Mouse (Mus musculus) embryonic facial prominence, embryonic 10.5 days (tissue): ENCODE measurements around the gene 2010111I01Rik. TPM values are rescaled to one million over a fixed set of nuclear protein-coding genes. Genes with fewer than 3 reads are reported as not detected.

ENCODE experiments used
- DNase-seq: peaks from one replicate; pipeline ENCODE4 v3.0.0-alpha.2; 2017; ENCODE audit warnings: low spot score
- H3K27ac ChIP-seq: fragments of 300-500 bp; sonication (generic); replicated peaks from 2 replicates; pipeline ENCODE4 v1.5.1; 2016; ENCODE audit warnings: mild to moderate bottlenecking
- H3K27me3 ChIP-seq: fragments of 300-500 bp; sonication (generic); replicated peaks from 2 replicates; pipeline ENCODE4 v1.6.1; 2016; ENCODE audit warnings: low read depth, mild to moderate bottlenecking; ENCODE audit not compliant: poor library complexity, severe bottlenecking
- H3K36me3 ChIP-seq: fragments of 300-500 bp; sonication (generic); replicated peaks from 2 replicates; pipeline ENCODE4 v1.6.1; 2016; ENCODE audit warnings: mild to moderate bottlenecking, moderate library complexity
- H3K4me1 ChIP-seq: fragments of 300-500 bp; sonication (generic); 2 replicates; pipeline ENCODE4 v1.6.1; 2016
- H3K4me3 ChIP-seq: fragments of 300-500 bp; sonication (generic); 2 replicates; pipeline ENCODE4 v1.5.1; 2016; ENCODE audit warnings: mild to moderate bottlenecking, moderate library complexity
- H3K9me3 ChIP-seq: fragments of 300-500 bp; sonication (generic); 2 replicates; pipeline ENCODE4 v1.6.1; 2016; ENCODE audit warnings: mild to moderate bottlenecking
- WGBS: fragments of 180-500 bp; shearing (Covaris S2); methylation state at CpG from one replicate; pipeline ENCODE4 v1.1.7; 2016; 5-methylcytosine and 5-hydroxymethylcytosine counted together
- polyA plus RNA-seq: library from polyadenylated mRNA; unstranded; fragments of >200 nt; fragmentation: Nextera tagmentation; extraction: Ambion mirVana; gene quantifications from 2 replicates; pipeline ENCODE4 v1.2.1, GENCODE M21; 2016

The 2010111I01Rik gene
- polyA plus RNA-seq, 1 experiment from 2014 or later: 88.8 TPM

- 37% methylated on average over 11 of the region's 11 CpGs for WGBS
- Histone ChIP-seq H3K27ac (peak overlapping the region; percentile 93), H3K9me3 (no peaks in the 10 kb centered on the region; the same call in 1 of the 2 replicates), H3K36me3 (no peaks in the 10 kb centered on the region), H3K4me1 (peaks cover 48% of the 10 kb centered on the region), H3K27me3 (no peaks in the 10 kb centered on the region), H3K4me3 (peak overlapping the region; percentile 32; the same call in 1 of the 2 replicates)
- peak; percentile 69 for DNase-seq
Observed at GRCm38 (mm10) chr13:63170282-63171073, 205.8 kb downstream of the 2010111I01Rik start.

DNA sequence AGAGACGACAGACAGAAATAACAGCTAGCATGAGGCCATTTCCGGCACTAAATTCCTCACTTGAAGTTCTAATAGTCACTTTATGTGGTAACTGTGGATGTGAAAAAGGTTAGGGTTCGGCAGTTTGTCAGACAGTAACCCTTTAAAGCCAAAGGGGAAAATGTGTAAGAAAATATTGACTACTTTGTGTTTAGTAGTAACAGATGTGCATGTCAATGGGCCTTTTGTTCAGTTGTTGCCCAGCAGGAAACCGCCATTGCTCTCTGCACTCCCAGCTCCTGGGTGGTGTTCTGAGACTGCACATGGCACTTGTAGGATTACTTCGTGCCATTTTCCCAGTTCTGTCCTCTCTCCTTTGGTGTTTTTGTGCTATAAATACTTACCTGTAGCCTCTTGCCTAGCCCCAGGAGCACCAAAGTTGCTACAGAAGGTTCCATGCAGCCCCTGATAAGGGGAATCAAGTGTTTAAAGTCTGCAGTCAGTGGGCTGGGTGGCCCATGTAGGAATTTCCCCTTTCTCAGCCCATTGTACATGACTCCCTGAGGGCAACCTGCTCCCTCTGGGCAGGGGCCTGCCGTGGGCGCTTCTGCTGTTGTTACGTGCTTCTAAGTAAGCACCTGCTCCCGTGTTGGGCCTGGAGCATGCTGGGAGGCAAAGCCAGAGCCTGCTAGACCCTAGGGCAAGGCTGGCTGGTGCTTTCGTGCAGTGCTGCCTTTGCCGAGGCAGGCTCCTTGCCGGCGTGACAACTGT is 206.8 kb downstream of the 2010111I01Rik start:
- peak overlapping the region; percentile 93 for H3K27ac ChIP-seq
- no peaks in the 10 kb centered on the region for H3K9me3 ChIP-seq
- H3K36me3 ChIP-seq: no peaks in the 10 kb centered on the region
- no peaks in the 10 kb centered on the region for H3K27me3 ChIP-seq
- peak overlapping the region; percentile 37; the same call in 1 of the 2 replicates for H3K4me3 ChIP-seq
- 15% methylated on average over 13 of the region's 13 CpGs for WGBS
- peaks cover 50% of the 10 kb centered on the region for H3K4me1 ChIP-seq
- DNase-seq: peak; percentile 66

- H3K4me1 ChIP-seq: peaks cover 50% of the 10 kb centered on the region
- H3K4me3 ChIP-seq: peak overlapping the region; percentile 37; the same call in 1 of the 2 replicates
- H3K27me3 ChIP-seq: no peaks in the 10 kb centered on the region
- no peaks in the 10 kb centered on the region for H3K36me3 ChIP-seq
- H3K27ac ChIP-seq: peak overlapping the region; percentile 93
- no peaks in the 10 kb centered on the region for H3K9me3 ChIP-seq
- 75% methylated on average over 3 of the region's 3 CpGs for WGBS
- DNase-seq: no peak
Observed at GRCm38 (mm10) chr13:63172097-63172445, 207.4 kb downstream of the 2010111I01Rik start.

- no peaks in the 10 kb centered on the region for H3K36me3 ChIP-seq
- H3K27me3 ChIP-seq: no peaks in the 10 kb centered on the region
- 73% methylated on average over 6 of the region's 6 CpGs for WGBS
- no peak for DNase-seq
- H3K9me3 ChIP-seq: no peaks in the 10 kb centered on the region
- H3K4me1 ChIP-seq: peaks cover 50% of the 10 kb centered on the region
- H3K4me3 ChIP-seq: no peak overlapping the region
- 0 out of 2 replicates have a peak overlapping the region, but pooled peaks have one; percentile 44 for H3K27ac ChIP-seq
Observed at GRCm38 (mm10) chr13:63174252-63175020, 209.7 kb downstream of the 2010111I01Rik start.

GRCm38 (mm10) chr13:63176131-63176530 is 211.4 kb downstream of the 2010111I01Rik start:
- DNase-seq: no peak
- H3K27me3 ChIP-seq: no peaks in the 10 kb centered on the region
- H3K4me3 ChIP-seq: no peak overlapping the region
- H3K9me3 ChIP-seq: no peaks in the 10 kb centered on the region
- no peaks in the 10 kb centered on the region for H3K36me3 ChIP-seq
- peak overlapping the region; percentile 1; the same call in 1 of the 2 replicates for H3K27ac ChIP-seq
- H3K4me1 ChIP-seq: peaks cover 34% of the 10 kb centered on the region
- WGBS: 86% methylated on average over 4 of the region's 4 CpGs

DNA sequence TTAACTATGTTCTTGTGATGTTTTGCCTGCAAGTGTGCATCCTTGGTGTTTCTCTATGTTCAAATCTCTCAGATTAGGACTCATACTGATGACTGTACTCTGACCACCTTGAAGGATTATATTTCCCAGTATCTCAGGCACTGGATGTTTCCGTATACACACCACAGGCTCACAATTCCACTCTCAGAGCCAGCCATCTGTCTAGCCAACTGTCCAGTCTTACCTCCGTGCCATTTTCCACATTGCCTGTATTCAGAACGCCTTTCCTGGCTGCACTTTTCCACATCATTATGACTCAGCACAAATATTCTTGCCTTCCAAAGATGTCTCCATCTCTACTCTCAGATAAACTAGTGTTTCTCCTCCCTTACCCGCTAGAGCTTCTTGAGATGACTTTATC is 212.5 kb downstream of the 2010111I01Rik start:
- Histone ChIP-seq H3K27me3 (no peaks in the 10 kb centered on the region), H3K9me3 (no peaks in the 10 kb centered on the region), H3K27ac (no peak overlapping the region), H3K4me1 (peaks cover 27% of the 10 kb centered on the region), H3K4me3 (no peak overlapping the region), H3K36me3 (no peaks in the 10 kb centered on the region)
- DNase-seq: no peak
- 90% methylated on average over 4 of the region's 4 CpGs for WGBS

GRCm38 (mm10) chr13:63180641-63181235 is 216.0 kb downstream of the 2010111I01Rik start:
- H3K27me3 ChIP-seq: no peaks in the 10 kb centered on the region
- H3K36me3 ChIP-seq: no peaks in the 10 kb centered on the region
- H3K9me3 ChIP-seq: no peaks in the 10 kb centered on the region
- H3K4me1 ChIP-seq: peaks cover 14% of the 10 kb centered on the region
- no peak overlapping the region for H3K4me3 ChIP-seq
- DNase-seq: no peak
- H3K27ac ChIP-seq: no peak overlapping the region
- 82% methylated on average over 4 of the region's 4 CpGs for WGBS

DNA sequence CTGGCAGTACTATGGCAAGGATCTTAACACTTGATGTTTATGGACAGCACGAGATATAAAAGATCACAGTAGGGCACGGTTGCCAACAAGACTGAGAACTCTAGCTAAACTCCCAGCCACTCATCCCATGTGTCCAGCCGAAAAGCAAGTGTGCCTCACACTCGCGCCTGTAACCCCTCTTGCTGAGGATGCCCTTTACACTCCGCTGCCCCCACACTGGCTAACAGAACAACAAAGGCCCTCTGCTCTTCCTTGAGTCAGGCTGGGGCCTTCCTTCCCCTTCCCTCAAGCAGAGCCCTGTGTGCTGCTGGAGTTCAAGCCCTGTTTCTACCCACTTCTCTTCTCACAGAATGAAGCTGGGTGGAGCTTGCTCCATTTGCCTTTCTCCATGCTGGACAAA is 220.3 kb downstream of the 2010111I01Rik start:
- peaks cover 45% of the 10 kb centered on the region for H3K4me1 ChIP-seq
- H3K9me3 ChIP-seq: no peaks in the 10 kb centered on the region
- H3K36me3 ChIP-seq: no peaks in the 10 kb centered on the region
- peak overlapping the region; percentile 52 for H3K27ac ChIP-seq
- H3K27me3 ChIP-seq: no peaks in the 10 kb centered on the region
- no peak for DNase-seq
- no peak overlapping the region for H3K4me3 ChIP-seq
- WGBS: 56% methylated on average over 6 of the region's 6 CpGs

- Histone ChIP-seq H3K27ac (peak overlapping the region; percentile 86), H3K27me3 (no peaks in the 10 kb centered on the region), H3K4me3 (no peak overlapping the region), H3K4me1 (peaks cover 45% of the 10 kb centered on the region), H3K9me3 (no peaks in the 10 kb centered on the region), H3K36me3 (peaks cover 3% of the 10 kb centered on the region; the same call in 1 of the 2 replicates)
- WGBS: 83% methylated on average over 4 of the region's 4 CpGs
- no peak for DNase-seq
Observed at GRCm38 (mm10) chr13:63186217-63186616, 221.5 kb downstream of the 2010111I01Rik start.

DNA sequence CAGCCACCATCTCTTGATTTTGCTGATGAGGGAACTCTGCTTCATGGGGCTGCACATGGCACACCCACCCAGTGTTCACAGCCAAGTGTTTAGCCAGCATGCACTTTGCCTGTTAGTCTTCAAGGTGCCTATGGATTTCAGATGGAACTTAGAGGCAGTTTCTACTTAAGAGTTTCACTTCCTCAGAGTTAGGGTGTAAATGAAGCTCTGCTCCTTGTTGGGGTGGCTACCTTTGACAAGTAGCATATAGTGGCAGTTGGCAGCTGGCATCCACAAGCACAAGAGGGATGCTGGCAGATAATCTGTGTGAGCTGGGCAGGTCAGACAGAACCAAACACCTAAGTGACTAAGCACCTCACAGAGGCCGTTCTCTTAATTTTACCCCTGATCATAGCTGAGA is 221.9 kb downstream of the 2010111I01Rik start:
- no peak for DNase-seq
- 65% methylated on average over 1 of the region's 1 CpGs for WGBS
- H3K4me1 ChIP-seq: peaks cover 45% of the 10 kb centered on the region
- H3K4me3 ChIP-seq: no peak overlapping the region
- H3K36me3 ChIP-seq: peaks cover 7% of the 10 kb centered on the region
- H3K9me3 ChIP-seq: no peaks in the 10 kb centered on the region
- no peaks in the 10 kb centered on the region for H3K27me3 ChIP-seq
- H3K27ac ChIP-seq: peak overlapping the region; percentile 86

DNA sequence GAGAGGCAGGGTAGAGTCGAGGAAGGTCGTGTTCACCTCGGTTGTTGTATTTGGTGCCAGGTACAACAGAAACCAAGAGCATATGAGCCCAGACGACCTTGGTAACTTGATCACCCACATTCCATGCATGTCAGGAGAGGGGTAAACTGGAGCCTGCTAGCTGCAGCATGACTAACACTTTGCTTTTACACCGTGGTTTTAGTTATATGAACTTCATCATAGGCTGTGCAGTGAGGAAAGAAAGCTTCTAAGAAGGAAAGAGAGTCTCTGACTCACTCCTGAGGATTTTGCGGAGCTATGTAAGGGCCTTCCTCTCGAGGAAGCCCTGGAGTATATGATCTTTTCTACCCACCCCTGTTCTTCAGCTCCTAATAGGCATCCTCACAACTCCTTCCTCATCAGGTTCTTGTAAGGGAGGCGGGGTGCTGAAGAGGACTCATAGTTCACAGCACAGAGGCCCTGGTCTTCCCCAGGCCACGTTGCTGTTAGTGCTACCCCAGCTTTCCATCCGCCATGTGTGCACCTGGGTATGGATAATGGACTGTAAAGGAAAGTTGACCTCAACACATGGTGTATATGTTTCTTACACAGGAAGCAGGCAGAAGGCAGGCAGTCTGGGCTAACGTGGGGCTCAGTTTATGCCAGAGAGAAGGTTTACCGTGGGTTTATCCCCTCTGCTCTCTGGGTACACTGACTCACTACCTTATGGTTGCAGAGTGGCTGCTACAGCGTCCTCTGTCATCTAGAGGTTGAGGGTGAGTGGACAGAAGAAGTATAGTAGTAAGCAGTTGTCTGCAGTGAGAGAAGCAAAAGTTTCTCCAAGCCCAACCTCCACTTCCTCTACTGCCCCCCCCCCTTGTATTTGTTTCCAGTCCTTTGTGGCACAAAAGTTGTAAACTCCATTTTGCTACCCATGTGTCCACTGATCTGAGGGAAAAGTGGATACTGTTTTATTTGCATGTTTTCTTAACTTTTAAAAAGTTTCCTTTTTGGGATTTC is 222.8 kb downstream of the 2010111I01Rik start:
- no peaks in the 10 kb centered on the region for H3K9me3 ChIP-seq
- peak; percentile 51 for DNase-seq
- WGBS: 53% methylated on average over 13 of the region's 13 CpGs
- H3K27ac ChIP-seq: peak overlapping the region; percentile 86
- no peak overlapping the region for H3K4me3 ChIP-seq
- peaks cover 42% of the 10 kb centered on the region for H3K4me1 ChIP-seq
- peaks cover 15% of the 10 kb centered on the region for H3K36me3 ChIP-seq
- no peaks in the 10 kb centered on the region for H3K27me3 ChIP-seq
